Mouse (Mus musculus) heart, postnatal 25 days (tissue): ENCODE data around the gene Haus3. TPM values are rescaled to one million over a fixed set of nuclear protein-coding genes. Genes with fewer than 3 reads are reported as not detected.

Source experiments
- DNase-seq: peaks from one replicate; pipeline ENCODE4 v3.0.0; 2022; ENCODE audit warnings: low spot score
- intact Hi-C: fragments of 180-260 bp; cut with DNase I; formaldehyde crosslinking; loops from one replicate; pipeline ENCODE4 v1.15.1; 2025
- total RNA-seq, 2 experiments: library from RNA; stranded (reverse); gene quantifications; 2 replicates each; pipeline ENCODE4 v1.2.3; 2021

The Haus3 gene
- total RNA-seq: 1 to 10 TPM; 3.4 to 3.9 TPM

DNA sequence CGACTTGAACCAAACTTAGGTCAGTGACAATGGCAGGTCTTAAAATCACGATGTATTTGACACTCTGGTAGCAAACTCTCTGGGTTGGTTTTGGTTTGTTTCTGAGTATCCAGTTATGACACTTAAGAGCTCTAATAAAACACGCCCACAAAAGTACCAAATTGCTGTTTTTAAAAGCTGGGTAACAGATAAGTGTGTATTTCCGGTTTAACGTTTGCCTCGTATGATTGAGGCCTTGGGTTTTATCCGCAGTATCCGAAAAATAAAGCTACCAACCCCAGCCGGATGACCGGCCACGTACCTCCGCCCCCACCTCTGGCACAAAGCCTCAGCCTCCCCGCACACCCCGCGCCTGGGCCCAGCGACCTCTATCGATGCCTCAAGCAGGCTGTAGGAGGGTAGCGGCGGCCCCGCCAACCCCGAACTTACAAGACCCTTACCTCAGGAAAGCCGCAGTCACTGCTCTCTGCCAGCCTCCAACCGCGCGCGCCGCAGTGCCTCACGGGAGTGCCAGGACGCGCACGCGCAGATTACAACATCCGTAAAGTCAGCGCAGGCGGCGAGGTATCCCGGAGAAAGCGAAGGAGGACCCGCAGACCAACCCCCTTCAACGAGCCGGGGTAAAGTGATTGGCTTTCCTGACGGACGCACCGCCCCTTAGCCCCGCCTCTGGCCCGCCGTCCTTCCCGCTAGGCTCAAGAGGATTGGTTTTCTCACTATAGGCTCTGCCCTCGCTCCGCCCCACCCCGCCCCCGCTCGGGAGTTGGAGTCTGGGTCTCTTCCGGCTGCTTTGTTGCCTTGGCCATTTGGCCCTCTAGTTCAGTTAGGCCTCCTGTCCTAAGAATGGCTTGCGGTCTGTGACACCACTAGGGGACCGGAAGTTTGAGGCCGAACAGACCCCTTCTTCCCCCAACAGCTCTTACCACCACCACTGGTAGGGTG is at the start of gene Haus3, which contains the start of gene Poln:
Gene Haus3, minus strand, starts transcription at position 578 of the 942 bp plus-strand sequence.
Gene Poln, minus strand, starts transcription at position 499 of the 942 bp plus-strand sequence.
- intact Hi-C loops: no loop called here
- peak; percentile 97 for DNase-seq

DNA sequence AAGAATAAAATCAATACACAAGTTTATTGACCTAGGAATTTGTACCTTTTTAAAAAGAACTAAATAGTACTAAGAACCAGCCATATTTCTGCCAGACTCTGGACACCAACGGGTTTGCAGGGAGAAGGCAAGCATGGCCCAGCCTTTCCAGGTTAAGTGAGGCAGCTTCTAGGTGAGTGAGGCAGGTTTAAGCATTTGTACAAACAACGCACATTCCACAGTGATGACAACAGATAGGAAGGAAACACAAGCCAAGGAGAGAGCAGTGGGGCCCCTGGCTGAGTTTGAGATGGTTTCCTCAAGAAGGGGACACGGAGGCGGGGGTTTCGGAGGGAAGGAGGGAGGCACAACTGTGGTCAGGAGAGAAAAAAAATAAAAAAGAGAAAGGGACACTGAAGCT is 49.3 kb upstream of the Haus3 start:
- intact Hi-C loops: no loop called here
- no peak for DNase-seq

GRCm38 (mm10) chr5:34217756-34218155 is 48.4 kb upstream of the Haus3 start:
- no peak for DNase-seq

DNA sequence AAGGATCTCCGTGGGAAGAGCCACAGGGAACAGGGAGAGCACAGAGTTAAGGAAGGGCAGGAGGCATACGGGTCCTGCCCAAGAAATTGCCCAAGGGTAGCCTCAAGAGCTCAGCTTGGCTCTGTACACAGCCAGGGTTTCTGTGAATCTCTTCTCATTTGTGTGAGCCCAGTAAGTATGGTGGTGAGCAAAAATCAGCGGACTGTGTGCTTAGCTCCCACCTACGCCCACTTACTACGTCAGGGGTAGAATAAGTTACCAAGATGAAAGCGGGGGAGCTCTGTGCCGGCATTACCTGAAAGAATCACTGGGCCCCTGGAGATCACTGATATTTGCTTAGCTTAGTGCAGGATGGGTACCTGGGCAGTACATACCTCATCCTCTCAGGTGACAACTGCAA is 46.7 kb upstream of the Haus3 start:
- intact Hi-C loops: no loop called here
- no peak for DNase-seq

More at GRCm38 (mm10) chr5:34217756-34218155, 48.4 kb upstream of the Haus3 start:
- intact Hi-C loops: no loop called here

- no peak for DNase-seq
- intact Hi-C loops: loop anchor here (5.0 kb wide), 2 partner anchors 116 to 434 kb away; no protein-coding TSS in a partner anchor
Observed at GRCm38 (mm10) chr5:34213659-34214058, 44.3 kb upstream of the Haus3 start.

GRCm38 (mm10) chr5:34210279-34210678 is 41.0 kb upstream of the Haus3 start:
- DNase-seq: peak; percentile 48
- intact Hi-C loops: loop anchor here (5.0 kb wide), 2 partner anchors 113 to 437 kb away; no protein-coding TSS in a partner anchor

GRCm38 (mm10) chr5:34207503-34207902 is 38.2 kb upstream of the Haus3 start:
- no peak for DNase-seq
- intact Hi-C loops: no loop called here

GRCm38 (mm10) chr5:34205788-34206187 is 36.5 kb upstream of the Haus3 start:
- DNase-seq: no peak
- intact Hi-C loops: no loop called here

- intact Hi-C loops: no loop called here
- no peak for DNase-seq
Observed at GRCm38 (mm10) chr5:34204911-34205310, 35.6 kb upstream of the Haus3 start.

GRCm38 (mm10) chr5:34202006-34202405 is 32.7 kb upstream of the Haus3 start:
- intact Hi-C loops: no loop called here
- DNase-seq: no peak

- DNase-seq: no peak
Observed at GRCm38 (mm10) chr5:34201396-34201795, 32.1 kb upstream of the Haus3 start.

DNA sequence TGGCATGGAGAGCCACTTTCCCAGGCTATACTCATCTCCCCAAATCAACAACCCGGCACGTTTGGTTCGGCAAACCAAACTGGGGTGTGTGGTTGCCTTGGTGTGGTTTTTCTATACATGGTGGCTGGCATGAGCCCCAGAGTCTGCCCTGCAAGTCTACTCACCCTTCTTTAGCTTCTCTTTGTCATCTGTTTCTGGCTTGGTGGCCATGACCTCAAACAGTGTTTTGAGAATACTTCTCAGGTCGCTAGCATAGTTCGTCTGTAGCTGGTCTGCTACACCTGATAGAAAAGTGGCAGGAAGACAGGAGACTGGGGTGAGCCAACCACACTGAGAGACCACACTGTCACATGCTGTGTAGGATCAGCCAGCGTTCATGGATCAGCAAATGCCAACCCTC is 29.3 kb upstream of the Haus3 start:
- intact Hi-C loops: no loop called here
- no peak for DNase-seq

More at GRCm38 (mm10) chr5:34201396-34201795, 32.1 kb upstream of the Haus3 start:
- intact Hi-C loops: no loop called here

GRCm38 (mm10) chr5:34197243-34197642 is 27.9 kb upstream of the Haus3 start:
- no peak for DNase-seq
- intact Hi-C loops: no loop called here

- no peak for DNase-seq
- intact Hi-C loops: no loop called here
Observed at GRCm38 (mm10) chr5:34196423-34196822, 27.1 kb upstream of the Haus3 start.

GRCm38 (mm10) chr5:34195786-34196185 is 26.5 kb upstream of the Haus3 start:
- DNase-seq: no peak
- intact Hi-C loops: no loop called here

GRCm38 (mm10) chr5:34194975-34195662 is 25.8 kb upstream of the Haus3 start:
- no peak for DNase-seq
- intact Hi-C loops: loop anchor here (5.0 kb wide), 1 partner anchor 98 kb away; no protein-coding TSS in a partner anchor

GRCm38 (mm10) chr5:34194426-34194825 is 25.1 kb upstream of the Haus3 start:
- no peak for DNase-seq
- intact Hi-C loops: loop anchor here (5.0 kb wide), 1 partner anchor 97 kb away; no protein-coding TSS in a partner anchor

GRCm38 (mm10) chr5:34191843-34192242 is 22.5 kb upstream of the Haus3 start:
- DNase-seq: no peak

DNA sequence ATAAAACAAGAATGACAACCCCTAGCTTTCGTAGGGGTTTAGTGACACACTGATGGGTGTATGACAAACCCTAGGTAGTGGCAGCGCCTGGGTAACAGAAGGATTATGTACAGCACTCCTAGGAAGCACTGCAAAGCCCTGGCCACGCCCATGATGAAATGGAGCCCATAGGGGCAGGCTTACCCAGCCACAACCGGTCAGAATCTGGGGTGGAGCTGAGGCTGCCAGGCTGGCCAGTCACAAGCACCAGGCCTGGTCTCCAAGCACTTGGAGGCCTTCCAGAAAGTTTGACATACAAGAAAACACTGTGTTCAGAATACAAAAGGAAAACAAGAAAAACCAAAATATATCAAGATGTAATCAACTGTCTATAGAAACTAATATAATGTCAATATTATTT is 21.7 kb upstream of the Haus3 start:
- no peak for DNase-seq
- intact Hi-C loops: loop anchor here (2.0 to 5.0 kb wide), 2 partner anchors 50 to 94 kb away; no protein-coding TSS in a partner anchor

More at GRCm38 (mm10) chr5:34191843-34192242, 22.5 kb upstream of the Haus3 start:
- intact Hi-C loops: loop anchor here (2.0 to 5.0 kb wide), 2 partner anchors 51 to 95 kb away; no protein-coding TSS in a partner anchor

DNA sequence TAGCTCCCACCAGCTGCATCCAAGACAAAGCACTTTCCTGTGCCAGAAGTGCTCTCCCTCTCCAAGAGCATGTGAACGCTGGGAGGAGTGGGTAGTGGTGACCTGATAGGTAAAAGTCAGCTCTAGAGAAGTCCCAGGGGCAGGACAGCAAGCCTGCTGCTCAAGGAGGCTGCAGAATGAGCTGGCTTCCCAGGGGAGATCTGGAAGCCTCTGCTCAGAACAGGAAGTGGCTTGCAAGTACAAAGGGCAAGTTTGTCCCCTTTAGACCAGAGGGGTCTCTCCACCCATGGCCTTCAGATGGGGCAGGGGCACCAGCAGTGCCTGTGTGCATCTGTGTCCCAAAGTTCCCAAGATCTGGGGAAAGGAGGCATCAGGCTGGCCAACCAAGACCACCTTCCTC is 20.2 kb upstream of the Haus3 start:
- DNase-seq: no peak
- intact Hi-C loops: loop anchor here (2.0 kb wide), 1 partner anchor 19 kb away; no protein-coding TSS in a partner anchor
